Mouse (Mus musculus) hindbrain, embryonic 14.5 days (tissue): ENCODE measurements around the gene Cdh4. TPM values are rescaled to one million over a fixed set of nuclear protein-coding genes. Genes with fewer than 3 reads are reported as not detected.
A peak's percentile ranks its signal among the peaks of the same experiment; 100 is the strongest.

ENCODE experiments used
- ATAC-seq: fragments of 200-750 bp; cut with Nextera tagmentation; 2 replicates; pipeline ENCODE4 v1.8.0; 2017; ENCODE audit warnings: moderate number of reproducible peaks, mild to moderate bottlenecking, moderate TSS enrichment, moderate library complexity; ENCODE audit not compliant: low FRiP score
- DNase-seq: peaks from one replicate; pipeline ENCODE4 v3.0.0-alpha.2; 2015; ENCODE audit warnings: low spot score
- H3K27ac ChIP-seq: fragments of 300-500 bp; sonication (generic); 2 replicates; pipeline ENCODE4 v1.5.1; 2014; ENCODE audit warnings: mild to moderate bottlenecking, moderate library complexity
- H3K27me3 ChIP-seq: fragments of 300-500 bp; sonication (generic); 2 replicates; pipeline ENCODE4 v1.6.1; 2014; ENCODE audit warnings: mild to moderate bottlenecking, low read length, mixed read lengths; ENCODE audit not compliant: control insufficient read depth, insufficient read depth
- H3K36me3 ChIP-seq: fragments of 300-500 bp; sonication (generic); replicated peaks from 2 replicates; pipeline ENCODE4 v1.6.1; 2014; ENCODE audit not compliant: control insufficient read depth, insufficient read depth
- H3K4me1 ChIP-seq: fragments of 300-500 bp; sonication (generic); replicated peaks from 2 replicates; pipeline ENCODE4 v1.6.1; 2014; ENCODE audit warnings: antibody characterized with exemption, low read length, mixed read lengths; ENCODE audit not compliant: control insufficient read depth, insufficient read depth
- H3K4me2 ChIP-seq: fragments of 300-500 bp; sonication (generic); replicated peaks from 2 replicates; pipeline ENCODE4 v1.6.1; 2014; ENCODE audit warnings: mild to moderate bottlenecking, moderate library complexity
- H3K4me3 ChIP-seq: fragments of 300-500 bp; sonication (generic); replicated peaks from 2 replicates; pipeline ENCODE4 v1.5.1; 2014; ENCODE audit warnings: mild to moderate bottlenecking, low read length
- H3K9ac ChIP-seq: fragments of 300-500 bp; sonication (generic); 2 replicates; pipeline ENCODE4 v1.6.1; 2014
- H3K9me3 ChIP-seq: fragments of 300-500 bp; sonication (generic); 2 replicates; pipeline ENCODE4 v1.6.1; 2016; ENCODE audit warnings: low read length; ENCODE audit not compliant: control insufficient read depth
- WGBS: fragments of 180-500 bp; shearing (Covaris S2); extraction: QIAGEN DNeasy Blood & Tissue Kit; methylation state at CpG from one replicate; pipeline ENCODE4 v1.1.7; 2014; 5-methylcytosine and 5-hydroxymethylcytosine counted together
- polyA plus RNA-seq: library from polyadenylated mRNA; unstranded; fragments of >200 nt; fragmentation: Nextera tagmentation; extraction: Ambion mirVana; gene quantifications from 2 replicates; pipeline ENCODE4 v1.2.1, GENCODE M21; 2014

Cdh4 gene
- polyA plus RNA-seq, 1 experiment from 2014 or later: 32.8 TPM

- Histone ChIP-seq H3K4me1 (peaks cover 16% of the 10 kb centered on the region), H3K27me3 (no peaks in the 10 kb centered on the region), H3K27ac (peak overlapping the region; percentile 62), H3K4me3 (no peak overlapping the region), H3K4me2 (no peak overlapping the region), H3K36me3 (no peaks in the 10 kb centered on the region), H3K9me3 (no peaks in the 10 kb centered on the region), H3K9ac (no peak overlapping the region)
- ATAC-seq (0 out of 2 replicates have a peak, but pooled peaks have one; percentile 41), DNase-seq (no peak)
- WGBS: 37% methylated on average over 12 of the region's 12 CpGs
Observed at GRCm38 (mm10) chr2:179687243-179687681, 245.0 kb downstream of the Cdh4 start.

GRCm38 (mm10) chr2:179688976-179689375 is 246.7 kb downstream of the Cdh4 start:
- Histone ChIP-seq H3K4me3 (no peak overlapping the region), H3K27me3 (no peaks in the 10 kb centered on the region)
- no peak for DNase-seq

GRCm38 (mm10) chr2:179689761-179690160 is 247.5 kb downstream of the Cdh4 start:
- H3K27ac ChIP-seq: no peak overlapping the region
- no peak overlapping the region for H3K4me3 ChIP-seq
- H3K9me3 ChIP-seq: no peaks in the 10 kb centered on the region
- H3K27me3 ChIP-seq: no peaks in the 10 kb centered on the region
- no peaks in the 10 kb centered on the region for H3K36me3 ChIP-seq
- no peak for ATAC-seq
- peaks cover 22% of the 10 kb centered on the region for H3K4me1 ChIP-seq
- H3K4me2 ChIP-seq: no peak overlapping the region
- H3K9ac ChIP-seq: no peak overlapping the region
- no peak for DNase-seq
- WGBS: 65% methylated on average over 3 of the region's 3 CpGs

More at GRCm38 (mm10) chr2:179688976-179689375, 246.7 kb downstream of the Cdh4 start:
- no peaks in the 10 kb centered on the region for H3K9me3 ChIP-seq
- no peak overlapping the region for H3K27ac ChIP-seq
- peaks cover 16% of the 10 kb centered on the region for H3K4me1 ChIP-seq
- no peak for ATAC-seq
- WGBS: 85% methylated on average over 5 of the region's 5 CpGs
- H3K4me2 ChIP-seq: no peak overlapping the region
- no peak overlapping the region for H3K9ac ChIP-seq
- no peaks in the 10 kb centered on the region for H3K36me3 ChIP-seq

- WGBS: 22% methylated on average over 7 of the region's 7 CpGs
- no peak overlapping the region for H3K4me2 ChIP-seq
- no peaks in the 10 kb centered on the region for H3K36me3 ChIP-seq
- DNase-seq (no peak), ATAC-seq (no peak)
- H3K27me3 ChIP-seq: no peaks in the 10 kb centered on the region
- H3K4me1 ChIP-seq: peaks cover 25% of the 10 kb centered on the region
- no peak overlapping the region; the same call in 1 of the 2 replicates for H3K9ac ChIP-seq
- no peaks in the 10 kb centered on the region for H3K9me3 ChIP-seq
- no peak overlapping the region for H3K27ac ChIP-seq
- H3K4me3 ChIP-seq: no peak overlapping the region
Observed at GRCm38 (mm10) chr2:179690571-179690970, 248.3 kb downstream of the Cdh4 start.

- H3K9me3 ChIP-seq: no peaks in the 10 kb centered on the region
- no peak overlapping the region for H3K9ac ChIP-seq
- H3K36me3 ChIP-seq: no peaks in the 10 kb centered on the region
- peaks cover 22% of the 10 kb centered on the region for H3K4me1 ChIP-seq
- 40% methylated on average over 9 of the region's 9 CpGs for WGBS
- DNase-seq (no peak), ATAC-seq (no peak)
- no peaks in the 10 kb centered on the region for H3K27me3 ChIP-seq
- no peak overlapping the region for H3K4me3 ChIP-seq
- H3K4me2 ChIP-seq: no peak overlapping the region
- no peak overlapping the region for H3K27ac ChIP-seq
Observed at GRCm38 (mm10) chr2:179694936-179695335, 252.7 kb downstream of the Cdh4 start.

GRCm38 (mm10) chr2:179697601-179698000 is 255.4 kb downstream of the Cdh4 start:
- ATAC-seq: no peak
- H3K27me3 ChIP-seq: no peaks in the 10 kb centered on the region
- no peak for DNase-seq
- H3K4me2 ChIP-seq: no peak overlapping the region
- no peak overlapping the region for H3K9ac ChIP-seq
- H3K27ac ChIP-seq: no peak overlapping the region
- H3K36me3 ChIP-seq: no peaks in the 10 kb centered on the region
- no peaks in the 10 kb centered on the region for H3K9me3 ChIP-seq
- 71% methylated on average over 8 of the region's 8 CpGs for WGBS
- no peak overlapping the region for H3K4me3 ChIP-seq
- H3K4me1 ChIP-seq: peaks cover 15% of the 10 kb centered on the region

GRCm38 (mm10) chr2:179698196-179698985 is 256.2 kb downstream of the Cdh4 start:
- DNase-seq (no peak), ATAC-seq (no peak)
- Histone ChIP-seq H3K9ac (no peak overlapping the region), H3K9me3 (no peaks in the 10 kb centered on the region), H3K27ac (no peak overlapping the region), H3K4me3 (no peak overlapping the region), H3K4me1 (peaks cover 15% of the 10 kb centered on the region), H3K4me2 (no peak overlapping the region), H3K36me3 (no peaks in the 10 kb centered on the region), H3K27me3 (no peaks in the 10 kb centered on the region)
- WGBS: 48% methylated on average over 12 of the region's 12 CpGs

- H3K4me3 ChIP-seq: no peak overlapping the region
- H3K9me3 ChIP-seq: no peaks in the 10 kb centered on the region
- DNase-seq (no peak), ATAC-seq (no peak)
- no peaks in the 10 kb centered on the region for H3K27me3 ChIP-seq
- H3K9ac ChIP-seq: no peak overlapping the region
- no peaks in the 10 kb centered on the region for H3K36me3 ChIP-seq
- no peak overlapping the region for H3K4me2 ChIP-seq
- no peak overlapping the region for H3K27ac ChIP-seq
- H3K4me1 ChIP-seq: 0 out of 2 replicates have a peak, but pooled peaks cover 6% of the 10 kb centered on the region
- 85% methylated on average over 11 of the region's 11 CpGs for WGBS
Observed at GRCm38 (mm10) chr2:179705043-179705442, 262.8 kb downstream of the Cdh4 start.

GRCm38 (mm10) chr2:179705461-179705860 is 263.2 kb downstream of the Cdh4 start:
- Histone ChIP-seq H3K4me1 (0 out of 2 replicates have a peak, but pooled peaks cover 6% of the 10 kb centered on the region), H3K27ac (no peak overlapping the region), H3K4me3 (no peak overlapping the region), H3K9me3 (no peaks in the 10 kb centered on the region), H3K36me3 (no peaks in the 10 kb centered on the region), H3K27me3 (no peaks in the 10 kb centered on the region), H3K9ac (no peak overlapping the region), H3K4me2 (no peak overlapping the region)
- ATAC-seq: no peak
- no peak for DNase-seq
- 78% methylated on average over 7 of the region's 7 CpGs for WGBS
